Mouse (Mus musculus) layer of hippocampus, adult 9-10 months (tissue): Measurements from ENCODE around the gene Pgm2l1.

Experiments used
- DNase-seq: peaks from one replicate; pipeline ENCODE4 v3.0.0; 2022; ENCODE audit warnings: low spot score

The Pgm2l1 gene

DNA sequence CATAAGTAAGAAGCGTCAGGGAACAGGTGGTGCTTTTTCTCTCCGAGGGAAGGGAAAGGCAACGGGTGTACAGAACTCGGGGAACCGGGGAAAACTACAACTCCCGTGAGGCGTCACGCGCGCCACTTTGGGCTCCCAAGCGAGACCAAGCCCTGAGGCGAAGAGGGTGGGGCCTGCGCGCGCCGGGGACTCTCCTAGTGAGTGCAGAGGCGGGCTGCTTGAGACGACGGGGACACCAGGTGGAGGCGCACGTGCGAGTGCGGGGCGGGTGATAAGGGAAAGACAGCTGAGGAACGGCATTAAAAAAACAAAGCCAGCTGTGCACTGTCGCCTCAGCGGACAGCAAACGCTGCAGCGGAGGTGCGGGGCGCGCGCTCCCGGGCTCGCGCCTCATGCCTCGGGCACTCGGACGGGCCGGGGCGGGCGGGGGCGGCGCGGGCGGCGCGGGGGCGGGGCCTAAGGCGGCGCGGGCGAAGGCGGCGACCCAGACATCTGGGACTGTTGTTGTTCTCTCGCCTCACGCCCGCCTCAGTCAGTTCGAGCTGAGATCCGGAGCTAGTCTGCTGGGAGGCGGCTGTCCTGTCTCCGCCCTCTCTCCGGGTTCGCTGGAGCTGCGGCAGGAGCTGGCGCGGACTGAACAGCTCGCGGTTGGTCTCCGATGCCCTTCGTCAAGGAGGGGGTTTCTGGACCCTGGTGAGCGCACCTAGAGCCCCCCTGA lies at the start of gene Pgm2l1:
Gene Pgm2l1 (plus strand): TSS at position 237 of the 718 bp plus-strand sequence.
- DNase-seq, result peak; percentile 93

DNA sequence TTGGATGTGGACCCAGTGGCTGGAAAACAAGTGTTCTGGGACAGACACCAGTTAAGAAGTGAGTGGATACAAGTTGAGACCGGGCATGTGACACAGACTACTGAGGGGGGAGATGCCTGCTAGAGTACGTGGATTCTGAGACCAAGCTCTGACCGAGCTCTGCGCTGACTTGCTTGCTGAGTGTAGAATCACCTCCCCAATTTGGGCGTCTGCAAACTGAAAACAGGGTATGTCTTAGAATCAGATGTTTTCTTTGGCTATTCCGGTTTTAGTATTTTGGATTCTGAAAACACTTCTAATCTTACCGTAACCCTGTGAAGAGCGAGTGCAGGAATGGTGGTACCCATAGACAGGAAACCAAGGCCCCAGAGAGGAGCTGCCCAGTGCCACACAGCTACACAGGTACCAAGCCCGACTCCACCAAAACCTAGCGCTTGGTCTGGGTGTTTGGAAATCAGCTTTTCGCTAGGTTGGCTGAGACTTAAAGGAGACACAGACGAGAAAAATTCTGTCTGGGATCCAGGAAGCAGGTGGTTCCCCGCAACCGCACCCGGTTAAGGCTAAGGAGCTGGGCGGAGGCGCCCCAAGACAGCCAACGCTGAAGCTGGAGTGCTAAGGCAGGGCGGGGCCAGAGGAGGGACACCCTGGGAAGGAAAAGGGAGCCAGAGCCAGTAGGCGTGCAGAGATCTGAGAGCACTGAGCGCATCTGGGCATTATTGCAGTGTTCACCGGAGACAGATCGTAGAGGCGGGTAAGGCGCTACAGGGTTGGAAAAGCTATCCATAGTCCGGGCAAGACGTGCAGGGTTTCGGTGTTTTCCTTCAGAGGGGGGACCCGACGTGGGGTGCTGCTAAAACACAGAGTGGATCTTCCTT lies 48.9 kb upstream of the Pgm2l1 start:
- no peak for DNase-seq

DNA sequence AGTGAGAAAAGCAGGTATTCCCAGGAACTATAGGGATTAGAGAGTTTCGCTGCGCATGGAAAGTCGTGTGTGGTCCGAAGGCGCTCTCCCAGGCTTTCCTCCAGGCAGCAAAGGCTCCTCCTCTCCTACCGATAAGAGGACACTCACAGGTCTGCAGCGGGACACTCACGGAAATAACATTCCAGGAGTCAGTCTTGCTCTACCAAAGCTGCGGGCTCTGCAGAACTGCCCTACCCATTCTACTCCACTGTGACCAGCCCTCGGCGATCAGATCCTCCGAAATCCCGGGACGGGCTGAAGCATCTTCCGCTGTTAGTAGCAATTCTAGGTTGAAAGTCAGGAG lies 48.3 kb upstream of the Pgm2l1 start:
- DNase-seq, result no peak

DNA sequence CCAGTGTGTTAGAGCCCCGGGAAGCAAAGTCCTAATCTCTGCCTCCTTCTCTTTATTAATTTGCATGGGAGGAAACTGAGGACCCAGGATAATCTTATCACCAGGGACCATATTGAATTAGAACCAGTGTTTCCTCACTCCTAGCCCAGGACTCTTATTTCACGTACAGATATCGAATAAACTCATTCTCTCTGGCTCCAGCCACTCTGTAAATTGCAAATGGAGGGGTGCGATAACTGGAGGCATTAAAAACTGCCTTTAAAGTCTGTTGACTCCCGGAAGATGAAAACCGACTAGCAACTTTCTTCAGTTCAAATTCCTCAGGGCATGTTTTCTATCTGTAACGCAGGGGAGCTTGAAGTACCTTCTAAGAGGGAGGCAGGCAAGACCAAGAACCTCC lies 47.8 kb upstream of the Pgm2l1 start:
- DNase-seq, result no peak

DNA sequence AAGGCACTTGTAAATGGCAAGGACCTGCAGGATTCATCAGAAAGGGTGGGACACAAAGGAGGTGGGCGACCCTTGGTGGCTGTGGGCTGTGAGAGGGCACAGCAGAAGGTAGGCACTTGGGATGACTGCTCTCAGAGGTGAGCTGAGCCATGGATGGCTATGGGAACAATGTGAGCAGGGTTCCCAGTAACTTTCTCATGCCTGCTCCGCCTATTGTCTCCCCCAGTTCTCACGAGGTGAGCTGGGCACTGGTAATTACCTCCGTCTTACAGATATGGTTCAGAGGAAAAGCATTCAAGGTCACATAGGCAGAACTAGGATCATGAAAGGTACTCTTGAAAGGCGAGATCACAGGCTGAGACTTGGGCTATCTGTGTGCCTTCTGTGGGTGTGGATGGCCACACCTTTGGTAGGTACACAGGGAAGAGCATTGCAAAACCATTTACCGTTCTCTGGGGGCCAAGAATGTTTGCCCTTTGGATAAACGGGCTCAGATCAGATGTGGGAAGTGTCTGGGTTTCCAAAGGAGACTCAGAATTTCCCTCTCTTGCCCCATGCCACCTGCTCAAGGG lies 47.3 kb upstream of the Pgm2l1 start:
- no peak for DNase-seq

DNA sequence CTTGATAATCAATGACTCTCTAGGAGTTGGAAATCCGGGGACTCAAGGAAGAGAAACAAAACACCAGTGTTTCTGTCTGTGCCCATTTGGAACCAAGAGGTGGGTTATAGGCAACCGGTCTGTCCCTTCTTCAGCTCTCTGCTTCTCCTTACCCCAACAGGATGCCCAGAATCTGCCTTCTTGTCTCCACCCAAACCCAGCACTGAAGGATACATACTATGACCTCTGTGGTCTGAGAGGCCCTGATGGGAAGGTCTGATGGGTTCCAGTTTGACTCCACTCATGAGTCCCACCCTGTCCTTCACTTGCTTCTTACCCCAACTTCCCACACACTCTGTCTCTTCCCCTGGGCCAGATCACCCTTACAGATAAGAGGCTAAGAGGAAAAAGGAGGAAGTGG lies 46.0 kb upstream of the Pgm2l1 start:
- DNase-seq, result no peak

DNA sequence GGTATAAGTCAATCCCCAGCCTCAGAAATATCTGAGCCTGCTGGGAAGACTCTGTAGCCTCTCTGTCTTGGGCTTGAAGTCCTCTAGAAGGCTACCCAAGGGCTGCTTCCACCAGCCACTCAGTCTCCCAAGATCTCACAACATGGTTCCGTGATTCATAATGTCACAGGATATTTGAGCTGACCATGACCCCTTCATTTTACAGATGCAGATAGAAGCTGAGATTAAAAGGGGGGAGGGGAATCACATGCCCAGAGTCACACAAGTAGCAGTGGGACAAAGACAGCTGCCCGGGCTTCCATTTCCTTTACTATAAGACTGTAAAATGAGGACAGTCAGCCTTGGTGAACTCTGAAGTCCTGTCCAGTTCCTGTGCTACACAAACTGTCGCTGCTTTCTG lies 45.6 kb upstream of the Pgm2l1 start:
- DNase-seq, result no peak

DNA sequence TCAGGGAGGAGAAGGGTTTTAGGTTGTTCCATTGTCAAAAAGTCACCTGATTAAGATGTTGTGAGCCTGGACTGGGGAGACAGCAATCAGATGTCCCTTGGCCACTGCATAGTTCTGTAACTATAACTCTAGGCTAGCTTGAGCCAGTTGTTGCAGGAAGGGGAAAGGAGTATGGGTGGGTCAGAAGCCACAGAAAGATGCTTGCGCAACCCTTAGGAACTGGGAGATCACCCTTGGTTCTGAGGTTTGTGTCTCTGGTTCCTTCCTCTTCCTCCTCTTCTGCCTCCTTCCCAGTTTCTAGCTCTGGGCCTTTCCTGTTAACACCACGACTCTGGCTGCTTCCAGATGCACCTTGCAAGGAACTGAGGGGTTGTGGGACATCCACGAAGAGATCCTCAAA lies 44.8 kb upstream of the Pgm2l1 start:
- DNase-seq, result no peak

DNA sequence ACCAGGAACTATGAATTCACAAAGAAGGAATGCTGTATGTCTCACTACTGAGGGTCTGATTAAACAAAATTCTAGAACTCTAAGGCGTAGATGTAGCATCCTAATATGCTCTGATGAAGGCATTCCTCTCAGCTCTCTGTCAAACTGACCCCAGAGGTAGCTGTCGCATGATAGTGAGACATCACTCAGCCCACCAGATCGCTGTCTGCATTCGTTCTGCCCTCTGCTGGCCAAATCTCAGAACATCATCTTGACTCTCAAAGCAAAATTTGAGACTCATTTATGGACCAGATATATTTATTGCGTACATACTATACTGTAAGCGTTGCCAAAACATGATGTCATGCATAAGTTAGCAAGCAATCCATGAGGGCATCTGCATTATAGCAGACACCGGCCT lies 39.6 kb upstream of the Pgm2l1 start:
- DNase-seq, result peak; percentile 37

DNA sequence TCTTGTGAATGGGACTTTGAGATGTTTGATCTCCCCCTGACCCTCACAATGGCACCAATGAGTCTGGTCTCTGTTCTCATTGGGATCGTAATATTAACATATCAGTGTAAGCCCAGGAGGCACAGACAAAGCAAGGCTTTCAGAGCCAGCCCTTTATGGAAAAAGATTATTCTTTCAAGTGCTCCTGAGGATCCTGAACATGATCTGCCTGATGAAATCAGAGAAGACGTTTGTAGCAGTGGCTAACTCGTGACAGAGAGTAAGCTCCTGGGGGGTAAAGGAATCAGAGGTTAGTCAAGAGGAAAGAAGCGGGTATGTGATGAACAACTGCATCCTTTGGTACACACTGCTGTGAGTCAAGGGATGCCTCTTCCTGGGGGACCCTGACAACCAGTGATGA lies 37.0 kb upstream of the Pgm2l1 start:
- DNase-seq, result no peak

DNA sequence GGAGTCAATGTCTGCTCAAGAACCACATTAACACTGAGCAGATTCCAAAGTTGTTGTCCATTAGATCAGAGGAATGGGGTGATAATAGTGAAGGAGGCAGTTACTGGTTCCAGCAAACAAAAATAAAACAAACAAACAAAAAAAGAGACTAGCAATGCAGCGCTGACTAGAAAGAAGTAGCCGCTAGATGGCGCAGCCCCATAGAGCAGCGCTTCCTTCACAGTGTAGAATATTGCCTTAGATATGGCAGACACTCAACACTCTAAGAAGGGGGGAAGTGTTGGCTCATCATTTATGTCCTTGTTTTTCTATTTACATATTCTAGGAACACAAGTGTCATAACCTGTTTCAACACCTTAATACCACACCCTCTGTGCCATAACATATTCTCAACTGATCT lies 36.4 kb upstream of the Pgm2l1 start:
- DNase-seq, result no peak

DNA sequence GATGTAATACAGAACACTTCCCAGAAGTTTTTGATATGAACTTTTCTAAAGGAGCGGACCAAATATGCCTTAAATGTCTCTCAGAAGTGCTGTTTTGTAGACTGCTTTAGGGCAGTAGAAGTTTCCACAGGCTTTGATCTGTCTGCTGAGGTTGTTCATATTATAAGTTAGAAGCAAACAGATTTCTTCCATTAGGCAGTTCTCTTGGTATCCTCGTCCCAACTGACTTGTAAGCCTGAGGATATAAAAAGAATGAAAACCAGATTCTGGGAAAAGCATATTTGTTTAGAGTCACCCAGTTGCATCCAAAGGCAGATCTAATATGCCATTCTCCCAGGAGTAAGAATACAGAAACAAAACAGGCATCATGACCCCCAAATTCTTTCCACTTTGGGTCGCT lies 26.0 kb upstream of the Pgm2l1 start:
- no peak for DNase-seq

DNA sequence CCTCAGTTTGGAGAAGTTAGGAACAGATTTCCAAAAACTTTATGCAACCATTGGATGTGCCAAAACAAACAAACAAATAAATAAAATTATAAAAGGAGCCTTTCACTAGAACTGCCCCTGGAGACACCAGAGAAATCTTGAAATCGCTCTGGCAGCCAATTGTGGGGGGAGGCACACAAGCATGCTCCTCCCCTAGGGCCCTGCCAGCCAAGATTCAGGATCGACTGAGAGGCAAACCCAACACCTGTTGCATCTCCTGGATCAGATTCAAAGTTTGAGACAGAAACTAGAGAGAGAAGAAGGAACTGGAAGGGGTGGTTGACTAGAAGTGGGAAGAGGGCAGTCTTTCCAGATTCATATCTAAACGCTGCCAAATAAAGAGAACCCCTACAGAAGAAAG lies 23.6 kb upstream of the Pgm2l1 start:
- no peak for DNase-seq

DNA sequence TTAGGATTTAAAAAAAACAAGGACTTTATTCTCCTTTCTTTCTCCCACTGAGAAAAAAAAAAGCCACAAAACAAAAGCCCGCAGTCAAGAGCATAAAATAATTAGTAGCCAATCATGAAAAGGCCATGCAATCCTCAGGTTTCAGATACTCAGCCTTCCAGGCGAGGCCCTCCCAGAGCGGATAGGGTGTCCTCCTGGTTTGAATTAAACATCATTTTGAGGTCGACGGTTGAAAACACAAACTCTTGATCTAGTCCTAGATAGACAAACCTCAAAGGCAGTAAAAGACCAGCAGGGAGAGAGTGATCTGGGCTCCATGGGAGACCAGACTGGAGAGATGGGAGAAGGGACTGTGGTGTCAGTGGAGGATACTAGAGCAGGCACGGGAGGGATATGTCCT lies 22.3 kb upstream of the Pgm2l1 start:
- DNase-seq, result no peak

DNA sequence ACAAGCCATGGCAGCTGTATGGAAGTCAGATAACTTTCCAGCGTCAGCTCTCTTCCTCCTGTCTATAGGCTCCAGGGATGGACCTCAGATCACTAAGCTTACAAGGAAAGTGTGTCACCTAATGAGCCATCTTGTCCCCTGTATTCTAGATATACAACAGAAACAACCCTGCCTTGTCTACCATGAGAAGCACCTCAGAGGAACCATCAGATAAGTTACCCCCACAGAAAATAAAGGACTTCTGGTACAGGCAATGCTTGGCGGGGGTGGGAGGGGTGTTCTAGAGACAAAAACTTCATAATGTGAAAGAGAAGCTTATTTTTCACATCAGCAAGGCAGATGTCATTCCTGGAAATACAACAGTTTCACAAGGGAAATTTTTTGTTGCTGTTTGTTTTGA lies 21.1 kb upstream of the Pgm2l1 start:
- DNase-seq, result no peak

DNA sequence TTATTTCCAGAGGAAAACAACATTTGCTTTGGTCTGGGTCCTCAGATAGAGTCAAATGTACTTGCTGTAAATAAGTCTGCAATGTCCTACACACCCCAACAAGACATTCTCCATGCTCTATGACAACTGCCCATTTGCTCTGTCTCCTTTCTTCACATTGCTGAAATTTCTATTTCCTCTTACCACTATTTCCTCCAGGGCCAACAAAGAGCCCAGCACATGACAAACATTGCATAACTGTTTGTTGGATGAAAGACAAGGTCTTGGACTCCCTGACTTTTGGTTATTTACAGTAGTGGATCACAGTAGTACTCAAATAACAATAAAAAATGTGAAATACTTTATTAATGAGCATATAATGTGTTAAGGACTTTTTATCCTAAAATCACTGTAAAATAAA lies 19.3 kb upstream of the Pgm2l1 start:
- no peak for DNase-seq

DNA sequence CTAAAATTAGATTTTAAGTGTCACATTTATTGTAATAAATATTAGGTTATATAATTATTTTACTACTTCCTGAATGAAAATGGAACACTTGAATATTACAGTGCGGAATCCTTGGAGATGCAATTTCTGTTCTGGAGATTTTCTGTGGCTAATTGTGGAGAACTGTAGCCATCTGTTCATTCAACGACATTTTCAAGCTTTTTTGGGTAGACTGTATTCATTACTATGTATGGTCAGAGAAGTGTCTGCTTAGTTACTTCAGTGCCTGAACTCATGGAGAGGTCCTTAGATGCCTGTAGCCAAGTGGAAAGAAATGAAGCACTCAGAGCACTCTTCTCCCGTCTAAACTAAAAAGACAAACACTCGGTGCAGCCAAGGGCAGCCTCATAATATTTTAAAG lies 12.9 kb upstream of the Pgm2l1 start:
- no peak for DNase-seq

DNA sequence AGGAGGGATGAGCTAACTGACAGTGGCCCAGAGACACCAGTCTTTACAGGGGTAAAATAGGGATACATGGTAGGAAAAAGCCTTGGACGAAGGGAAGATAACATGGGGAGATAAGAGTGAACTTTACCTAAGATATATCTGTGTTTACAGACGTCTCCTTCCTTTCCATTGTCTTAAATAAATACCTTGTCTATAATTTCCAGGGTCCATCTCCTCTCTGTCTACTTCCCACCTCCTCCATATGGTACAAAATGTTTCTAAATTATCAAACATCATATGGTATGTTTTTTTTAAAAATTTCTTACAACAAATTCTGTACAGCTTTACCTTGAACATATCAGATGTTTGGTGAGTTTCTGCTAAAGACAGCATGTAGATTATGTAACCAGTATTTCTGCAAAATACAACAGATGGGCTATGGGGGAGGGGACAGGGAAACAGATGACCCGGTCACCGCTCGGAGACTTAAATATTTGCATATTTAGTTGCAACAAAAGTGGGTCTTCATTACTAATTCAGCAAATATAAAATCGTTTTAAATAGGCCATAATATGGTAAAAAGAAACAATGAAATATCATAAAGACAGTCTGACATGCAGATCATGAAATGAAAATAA lies 12.0 kb upstream of the Pgm2l1 start:
- DNase-seq, result no peak

DNA sequence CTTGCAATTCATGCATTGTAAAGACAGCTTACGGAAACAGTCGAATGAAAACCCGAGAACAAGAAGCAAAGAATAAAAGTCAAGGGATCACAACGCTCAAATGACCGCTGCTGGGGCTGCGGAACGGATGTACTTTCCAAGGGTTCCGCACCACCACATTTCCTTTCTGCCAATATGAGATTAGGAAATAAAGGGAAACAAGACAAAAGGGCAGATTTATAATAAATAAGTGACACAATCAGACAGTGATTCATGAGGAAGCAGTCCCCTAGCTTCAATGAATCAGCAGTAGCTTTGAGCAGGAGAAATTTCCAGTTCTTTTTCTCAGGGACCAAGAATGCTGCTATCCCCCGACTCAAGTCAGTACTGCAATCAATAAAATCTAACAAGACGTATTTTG lies 11.2 kb upstream of the Pgm2l1 start:
- no peak for DNase-seq

DNA sequence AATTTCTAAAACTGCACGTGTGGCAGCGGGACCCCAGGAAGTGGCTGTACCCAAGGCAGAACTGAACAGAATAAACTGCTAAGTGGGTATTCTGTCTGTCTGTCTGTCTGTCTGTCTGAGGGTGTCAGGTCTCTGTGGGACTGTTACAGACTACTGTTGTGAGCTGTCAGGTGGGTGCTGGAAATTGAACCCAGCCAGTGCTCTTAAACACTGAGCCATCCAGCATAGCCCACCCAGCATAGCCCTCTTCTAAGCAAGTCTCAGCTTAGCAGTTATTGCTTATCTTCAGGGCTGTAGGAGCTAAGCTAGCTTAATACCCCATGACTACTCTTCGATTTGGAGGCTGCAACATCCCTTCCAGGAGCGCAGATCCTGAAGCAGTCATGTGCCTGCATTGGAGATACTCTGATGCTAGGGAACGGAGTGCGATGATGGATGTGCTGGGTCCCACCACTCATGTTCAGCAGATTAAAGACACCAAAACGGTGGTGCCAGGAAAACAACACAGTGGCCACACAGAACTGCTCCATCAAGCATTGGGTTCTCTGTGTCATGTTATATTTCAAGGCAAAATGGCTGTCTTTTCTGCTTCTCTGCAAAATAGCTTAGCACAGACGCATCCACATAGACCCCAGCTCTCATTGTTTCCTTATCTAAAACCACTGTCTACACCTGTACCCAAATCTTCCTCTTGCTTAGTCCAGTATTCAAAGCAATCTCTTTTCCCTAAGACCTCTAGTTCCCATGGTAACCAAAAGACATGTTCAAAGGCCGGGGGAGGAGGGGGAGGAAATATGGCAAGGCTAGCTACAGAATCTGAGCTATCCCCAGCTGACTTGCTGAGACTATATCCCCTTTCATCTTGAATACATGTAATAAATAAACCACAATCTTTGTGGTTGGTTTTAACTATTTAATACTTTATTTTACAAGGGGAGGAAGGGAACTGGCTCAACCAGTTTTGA lies 10.3 kb upstream of the Pgm2l1 start:
- DNase-seq, result no peak

DNA sequence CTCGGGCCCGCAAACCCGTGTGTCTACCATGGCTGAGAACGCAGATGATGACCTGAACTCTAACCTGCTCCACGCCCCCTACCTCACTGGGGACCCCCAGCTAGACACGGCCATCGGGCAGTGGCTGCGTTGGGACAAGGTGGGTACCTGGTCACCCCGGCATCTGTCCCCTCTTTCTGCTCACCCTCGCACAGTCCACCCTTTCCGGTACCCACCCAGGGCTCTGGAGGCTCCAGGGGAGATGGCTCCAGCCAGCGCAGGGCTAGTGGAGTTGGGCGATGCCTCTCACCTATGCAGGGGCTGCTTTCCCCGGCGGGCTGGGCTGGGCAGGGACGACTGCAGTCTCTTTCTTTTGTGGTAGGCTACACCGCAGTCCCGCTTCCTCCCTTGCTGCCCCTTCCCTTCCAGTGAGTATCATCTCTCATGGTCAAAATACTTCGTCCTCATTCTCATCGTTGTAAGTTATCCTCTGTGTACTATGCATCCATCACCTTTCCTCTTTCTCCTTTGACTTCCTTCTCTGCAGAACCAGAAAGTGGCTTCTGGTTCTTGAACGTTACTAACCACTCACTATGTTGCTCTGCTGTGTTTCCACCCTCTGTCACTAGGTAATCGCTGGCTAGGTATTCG lies 817 bp downstream of the Pgm2l1 start:
- DNase-seq, result no peak
